Mouse (Mus musculus): ENCODE measurements at regions not wholly inside any gene's neighbourhood (a gene's known extent, or its start where the extent isn't known, plus 50 kb on each side); places are given as distances from the start of the nearest gene placed in this dataset.

DNA sequence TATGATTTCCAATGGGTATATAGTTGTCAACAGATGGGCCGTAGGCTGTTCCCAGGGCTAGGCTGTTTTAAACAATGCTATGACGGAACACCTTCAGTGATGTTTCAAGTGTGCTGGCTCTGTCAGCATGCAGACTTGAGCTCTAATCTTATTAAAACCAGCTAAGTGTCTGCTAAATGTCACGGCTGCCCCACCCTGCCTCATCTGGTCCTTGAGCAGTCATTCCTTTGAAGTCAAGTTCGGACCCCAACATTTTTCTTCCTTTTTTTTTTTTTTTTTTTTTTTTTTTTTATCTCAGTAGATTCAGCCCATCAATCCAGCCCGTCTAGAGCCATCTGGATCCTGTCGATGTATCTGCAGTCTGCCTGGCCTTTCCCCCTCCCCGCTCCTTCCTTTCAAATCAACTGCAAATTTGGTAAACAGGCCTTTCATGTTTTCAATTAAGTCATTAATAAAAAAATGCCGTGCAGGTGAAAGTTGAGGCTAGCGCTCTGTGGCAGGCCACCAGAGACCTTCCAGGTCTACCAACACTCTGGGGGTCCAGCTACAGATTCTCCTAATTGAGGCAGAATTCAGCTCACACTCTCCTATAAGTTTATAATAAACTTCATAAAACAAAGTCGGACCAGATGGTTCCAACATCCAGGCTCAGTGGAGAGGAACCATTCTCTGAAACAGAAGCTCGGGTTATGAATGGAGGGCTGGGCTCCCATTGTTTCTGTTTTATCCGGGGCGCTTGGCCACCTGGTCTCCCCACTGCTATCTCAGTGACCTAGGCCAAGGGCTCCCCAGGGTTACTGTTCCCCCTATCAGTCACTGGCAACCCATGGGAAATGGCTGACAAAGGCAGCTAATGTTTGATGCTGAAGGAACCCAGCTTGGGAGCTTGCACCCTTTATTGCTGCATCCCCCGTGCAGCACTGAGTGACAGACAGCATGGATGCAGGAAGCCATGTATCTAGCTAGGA, 56.3 kb upstream of the Gjb5 start:
- DNase-seq: no peak

Measured in heart, adult 11 months (tissue).